Mouse (Mus musculus): ENCODE measurements around the gene Kcnq4. TPM values are rescaled to one million over a fixed set of nuclear protein-coding genes. Genes with fewer than 3 reads are reported as not detected.

Kcnq4 gene
- total RNA-seq, 2 experiments from 2014 or later: 3.7 to 4.4 TPM

DNA sequence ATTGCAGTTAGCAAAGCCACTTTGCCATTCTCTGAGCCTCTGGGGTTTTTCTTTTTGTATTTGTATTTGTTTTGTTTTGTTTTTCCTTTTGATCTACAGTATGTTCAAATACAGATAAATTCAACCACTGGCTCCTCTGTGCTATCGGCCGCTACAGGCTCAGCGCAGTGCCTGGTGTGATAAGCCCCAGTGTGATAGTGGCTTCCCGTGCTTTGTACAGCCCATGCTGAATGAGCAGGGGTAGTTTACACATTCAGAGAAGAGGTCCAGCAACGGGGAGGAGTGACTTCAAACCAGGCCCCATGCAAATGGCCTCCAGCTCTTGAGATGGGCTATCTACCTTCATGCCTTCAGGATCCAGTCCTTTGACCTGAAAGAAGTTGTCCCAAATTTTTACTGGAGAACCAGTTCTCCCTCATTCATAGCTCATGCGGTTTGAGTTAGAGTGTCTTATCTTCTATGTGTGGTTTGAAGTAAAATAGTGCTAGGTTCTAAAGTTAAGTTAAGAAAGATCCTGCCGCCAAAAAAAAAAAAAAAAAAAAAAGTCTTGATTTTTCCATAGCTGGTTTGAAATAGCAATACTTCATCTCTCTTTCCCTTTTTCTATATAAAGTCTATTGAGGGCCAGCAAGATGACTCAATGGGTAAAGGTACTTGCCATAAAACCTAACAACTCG lies 73.5 kb downstream of the Kcnq4 start:
- no peak for DNase-seq (ENCODE audit: low spot score in 2 of 2)

GRCm38 (mm10) chr4:120673606-120674005 lies 74.8 kb downstream of the Kcnq4 start:
- DNase-seq (ENCODE audit: low spot score in 2 of 2): no peak

DNA sequence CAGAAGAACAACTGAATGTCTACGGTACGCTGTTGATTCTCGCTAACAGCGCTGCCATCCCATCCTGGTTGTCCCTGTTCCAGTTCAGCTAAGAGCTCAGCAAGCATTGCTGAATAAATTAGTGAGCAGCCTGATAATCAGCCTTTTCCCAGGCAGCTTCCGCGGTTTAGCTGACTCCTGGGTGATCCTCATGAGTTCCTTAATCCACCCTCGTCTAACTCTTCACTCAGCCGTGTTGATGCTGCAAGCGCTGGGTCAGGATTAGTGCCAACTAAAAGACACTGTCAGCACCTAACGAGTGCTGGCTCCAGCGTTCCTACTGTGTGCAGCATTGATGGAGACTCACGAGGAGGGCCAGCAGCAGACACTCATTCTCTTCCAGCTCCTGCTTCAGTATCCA lies 77.4 kb downstream of the Kcnq4 start:
- no peak for DNase-seq (ENCODE audit: low spot score in 2 of 2)

DNA sequence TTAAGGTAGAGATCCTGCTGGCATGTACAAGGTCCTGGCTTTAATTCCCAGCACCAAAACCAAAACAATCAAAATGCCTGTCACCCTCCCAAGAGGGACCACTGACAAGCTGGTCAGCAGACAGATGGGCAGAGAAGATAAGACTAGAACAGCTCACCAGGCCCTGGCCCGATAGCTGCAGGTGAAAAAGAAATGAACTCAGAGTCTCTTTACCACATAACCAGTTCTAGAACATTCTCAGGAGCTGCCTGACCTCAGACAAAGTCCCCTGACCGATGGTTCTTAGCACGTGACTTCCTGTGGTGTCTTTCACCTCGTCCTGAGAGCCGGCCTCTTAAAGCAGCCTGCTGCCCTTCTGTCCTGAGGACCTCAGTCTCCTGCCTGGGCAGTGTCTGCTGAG lies 78.8 kb downstream of the Kcnq4 start:
- DNase-seq (ENCODE audit: low spot score in 2 of 2): no peak

- no peak for DNase-seq (ENCODE audit: low spot score in 2 of 2)
These were observed 79.9 kb downstream of the Kcnq4 start for GRCm38 (mm10) chr4:120668551-120668950.

GRCm38 (mm10) chr4:120667555-120667954 lies 80.9 kb downstream of the Kcnq4 start:
- no peak for DNase-seq (ENCODE audit: low spot score in 2 of 2)

- DNase-seq (ENCODE audit: low spot score in 2 of 2): peak in 1 of 2 experiments; percentile 45
These were observed 81.3 kb downstream of the Kcnq4 start for GRCm38 (mm10) chr4:120667045-120667501.

GRCm38 (mm10) chr4:120666358-120667024 lies 81.9 kb downstream of the Kcnq4 start, which contains the start of gene Cited4:
Cited4 (plus strand) TSS chr4:120666572.
- peak; percentile 62 to 80 for DNase-seq (ENCODE audit: low spot score in 2 of 2)

- DNase-seq (ENCODE audit: low spot score in 2 of 2): no peak
These were observed 82.6 kb downstream of the Kcnq4 start for GRCm38 (mm10) chr4:120665782-120666181.

DNA sequence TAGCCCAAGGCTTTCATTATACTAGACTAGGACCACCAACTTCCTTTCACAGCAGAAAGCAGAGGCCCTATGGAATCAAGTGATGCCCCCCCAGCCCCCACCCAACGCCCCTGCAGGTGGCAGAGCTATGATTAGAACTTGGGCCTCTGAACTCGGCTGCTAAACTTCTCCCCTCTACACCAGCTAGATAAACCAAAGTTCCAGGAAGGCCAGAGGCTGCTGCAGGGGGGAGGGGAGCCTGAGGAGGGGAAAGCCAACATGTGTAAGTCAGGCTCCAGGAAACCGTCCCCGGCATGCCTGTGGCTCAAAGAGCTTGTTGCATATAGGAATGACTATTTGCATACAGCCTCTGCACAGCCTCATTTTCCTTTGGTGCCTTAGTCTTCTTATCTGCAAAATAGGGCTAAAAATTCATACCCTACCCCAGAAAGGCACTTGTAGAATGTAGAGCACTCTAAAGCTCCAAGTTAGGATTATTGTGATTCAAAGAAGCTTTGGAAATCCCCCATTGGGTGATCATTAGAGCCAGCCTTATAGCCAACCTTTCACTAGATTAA lies 83.2 kb downstream of the Kcnq4 start:
- no peak for DNase-seq (ENCODE audit: low spot score in 2 of 2)

DNA sequence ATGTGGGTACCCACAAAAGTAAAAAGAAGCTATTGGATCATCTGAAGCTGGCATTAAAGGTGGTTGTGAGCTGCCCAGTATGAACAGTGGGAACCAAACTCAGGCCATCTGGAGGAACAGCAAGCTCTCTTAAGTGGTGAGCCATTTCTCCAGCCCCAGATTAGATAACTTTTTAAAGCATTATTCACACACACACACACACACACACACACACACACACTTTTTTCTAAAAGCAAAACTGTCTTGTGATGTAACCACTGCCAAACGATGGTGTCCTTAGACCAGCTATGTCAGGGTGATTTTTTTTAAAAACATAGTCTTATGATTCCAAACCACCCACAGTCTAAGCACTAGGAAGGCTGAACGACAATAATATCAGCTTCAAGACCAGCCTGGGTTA lies 83.8 kb downstream of the Kcnq4 start:
- DNase-seq (ENCODE audit: low spot score in 2 of 2): no peak

GRCm38 (mm10) chr4:120660485-120660884 lies 87.9 kb downstream of the Kcnq4 start:
- DNase-seq (ENCODE audit: low spot score in 2 of 2): peak in 1 of 2 experiments; percentile 58

- no peak for DNase-seq (ENCODE audit: low spot score in 2 of 2)
These were observed 92.5 kb downstream of the Kcnq4 start for GRCm38 (mm10) chr4:120655898-120656297.

DNA sequence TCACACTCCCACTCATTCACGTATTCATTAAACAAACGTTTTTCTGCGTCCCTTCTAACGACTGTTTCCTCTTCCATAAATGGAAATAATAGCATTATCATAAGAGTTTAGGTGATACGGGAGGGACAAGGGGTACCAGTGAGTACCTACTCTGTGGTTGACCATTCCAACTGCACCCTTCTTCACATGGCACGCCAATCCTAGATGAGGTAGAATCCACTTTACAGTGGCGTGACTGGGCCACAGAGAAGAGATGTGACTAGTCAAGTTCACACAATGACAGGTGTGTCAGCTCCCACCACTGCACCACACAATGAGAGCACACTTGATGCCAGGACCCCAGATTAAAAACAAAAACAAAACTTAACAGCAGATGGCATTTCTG lies 98.2 kb downstream of the Kcnq4 start:
- no peak for DNase-seq (ENCODE audit: low spot score in 2 of 2)

GRCm38 (mm10) chr4:120649369-120650207 lies 98.8 kb downstream of the Kcnq4 start:
- peak; percentile 28 to 53 for DNase-seq (ENCODE audit: low spot score in 2 of 2)

Small RNA genes within 50 kb of the gene (microRNA-seq; reads per million reads assigned to microRNA genes)
- gene Mir30c-1: 145 to 158 reads per million in 2 experiments
- 0 reads per million in 2 experiments for gene Mir30e
- gene Mir30f: 0 reads per million in 2 experiments

Other genes starting within 250 kb of the Kcnq4 start
- under 1 TPM; 0.17 to 0.36 TPM for gene Slfnl1, start 216.4 kb downstream of the Kcnq4 start, total RNA-seq (2021)
- 10 to 100 TPM; 33.4 to 34.1 TPM for gene Ctps, start 178.3 kb downstream of the Kcnq4 start, total RNA-seq (2021)
- gene Gm8439, start 159.9 kb downstream of the Kcnq4 start, total RNA-seq (2021): not detected
- 1 to 10 TPM; 1.4 to 1.7 TPM for gene Cited4, start 82.0 kb downstream of the Kcnq4 start, total RNA-seq (2021)
- 10 to 100 TPM; 44.8 to 46.5 TPM for gene Nfyc, start 83.0 kb upstream of the Kcnq4 start, total RNA-seq (2021)
- gene Rims3, start 106.2 kb upstream of the Kcnq4 start, total RNA-seq (2021): 10 to 100 TPM; 32.7 to 33.3 TPM
- gene Exo5, start 176.4 kb upstream of the Kcnq4 start, total RNA-seq (2021): 10 to 100 TPM; 10.1 to 11.8 TPM
- gene Zfp69, start 203.1 kb upstream of the Kcnq4 start, total RNA-seq (2021): 1 to 10 TPM; 1.5 to 1.9 TPM